Mouse (Mus musculus) kidney, postnatal 14 days (tissue): ENCODE measurements around the gene Nanos2.
A peak's percentile ranks its signal among the peaks of the same experiment; 100 is the strongest.

ENCODE experiments used
- DNase-seq: peaks from one replicate; pipeline ENCODE4 v3.0.0; 2022; ENCODE audit warnings: mixed read lengths

Gene Nanos2

GRCm38 (mm10) chr7:19022189-19022958 is 35.2 kb downstream of the Nanos2 start:
- no peak for DNase-seq

- DNase-seq, result peak; percentile 60
Measured at GRCm38 (mm10) chr7:19023357-19023814, 36.2 kb downstream of the Nanos2 start, which contains the start of gene Foxa3. Foxa3 (minus strand) TSS chr7:19023538.

- peak; percentile 97 for DNase-seq
Measured at GRCm38 (mm10) chr7:19024096-19024506, 36.9 kb downstream of the Nanos2 start, which contains the start of gene Sympk. Sympk (plus strand) TSS chr7:19024377.

GRCm38 (mm10) chr7:19024581-19025255 is 37.5 kb downstream of the Nanos2 start:
- DNase-seq, result peak; percentile 52

- DNase-seq, result no peak
Measured at GRCm38 (mm10) chr7:19028067-19028466, 40.9 kb downstream of the Nanos2 start.

GRCm38 (mm10) chr7:19029084-19029653 is 42.0 kb downstream of the Nanos2 start:
- DNase-seq, result peak; percentile 68

GRCm38 (mm10) chr7:19031641-19032040 is 44.4 kb downstream of the Nanos2 start:
- DNase-seq, result no peak
